8 mouse cellular contexts compared by ENCODE assay signal in genomic region chr12:73794151-73794883, GRCm38 (mm10).
DNase-seq lines count a peak whose midpoint lies in the region; ATAC-seq and TF ChIP-seq lines count a peak whose summit lies in the region.

No protein-coding gene starts in this region.

- peak overlapping the region; percentile 21 for H3K4me2 ChIP-seq in embryonic facial prominence, embryonic 13.5 days
- H3K4me2 ChIP-seq in intestine, postnatal 0 days (replicated peaks; ENCODE audit: low read depth) = peak overlapping the region; percentile 33

- TF ChIP-seq POLR2A in heart, adult 2 months (IDR thresholded peaks at IDR 0.05; ENCODE audit: insufficient read depth, low read depth, low read length) = no peak

- peaks cover 38% of the 10 kb centered on the region for H3K4me1 ChIP-seq in embryonic facial prominence, embryonic 13.5 days
- peaks cover 28% of the 10 kb centered on the region for H3K4me1 ChIP-seq in heart, adult 2 months (ENCODE audit: control insufficient read depth, insufficient read depth, low read length)
- H3K4me1 ChIP-seq in intestine, postnatal 0 days (replicated peaks; ENCODE audit: control insufficient read depth, insufficient read depth, low read length) = peaks cover 15% of the 10 kb centered on the region
- peaks cover 15% of the 10 kb centered on the region for H3K4me1 ChIP-seq in midbrain, embryonic 10.5 days

- H3K9ac ChIP-seq in embryonic facial prominence, embryonic 13.5 days = 0 out of 2 replicates have a peak overlapping the region, but pooled peaks have one; percentile 27
- H3K9ac ChIP-seq in heart, adult 2 months (ENCODE audit: low read depth, low read length) = peak overlapping the region; percentile 7
- no peak overlapping the region for H3K9ac ChIP-seq in intestine, postnatal 0 days (ENCODE audit: low read depth, low read length)

- no peak overlapping the region for H3K4me3 ChIP-seq in embryonic facial prominence, embryonic 13.5 days
- H3K4me3 ChIP-seq in heart, adult 2 months = peak overlapping the region; percentile 25
- no peak overlapping the region for H3K4me3 ChIP-seq in intestine, postnatal 0 days (ENCODE audit: low read depth, low read length)
- no peak overlapping the region for H3K4me3 ChIP-seq in midbrain, embryonic 10.5 days

- H3K79me2 ChIP-seq in heart, adult 2 months (replicated peaks; ENCODE audit: control insufficient read depth, insufficient read depth, low read length) = no peaks in the 10 kb centered on the region

- 17% methylated on average over 17 of the region's 17 CpGs for WGBS in embryonic facial prominence, embryonic 13.5 days
- 9% methylated on average over 17 of the region's 17 CpGs for WGBS in heart, adult 2 months
- 22% methylated on average over 17 of the region's 17 CpGs for WGBS in intestine, postnatal 0 days
- 33% methylated on average over 17 of the region's 17 CpGs for WGBS in midbrain, embryonic 10.5 days

- no peaks in the 10 kb centered on the region for H3K9me3 ChIP-seq in embryonic facial prominence, embryonic 13.5 days
- H3K9me3 ChIP-seq in intestine, postnatal 0 days (ENCODE audit: control insufficient read depth) = no peaks in the 10 kb centered on the region
- H3K9me3 ChIP-seq in midbrain, embryonic 10.5 days (replicated peaks) = no peaks in the 10 kb centered on the region

- ATAC-seq in embryonic facial prominence, embryonic 13.5 days (ENCODE audit: insufficient number of reproducible peaks, insufficient read depth, low FRiP score, low TSS enrichment, low read depth) = peak; percentile 56; the same call in 1 of the 2 replicates
- peak; percentile 81 for ATAC-seq in intestine, postnatal 0 days

- peaks cover 20% of the 10 kb centered on the region; the same call in 1 of the 2 replicates for H3K27me3 ChIP-seq in embryonic facial prominence, embryonic 13.5 days
- H3K27me3 ChIP-seq in heart, adult 2 months (ENCODE audit: control insufficient read depth, insufficient read depth, low read length) = no peaks in the 10 kb centered on the region
- H3K27me3 ChIP-seq in intestine, postnatal 0 days (replicated peaks; ENCODE audit: control insufficient read depth, insufficient read depth, low read length) = no peaks in the 10 kb centered on the region
- peaks cover 27% of the 10 kb centered on the region for H3K27me3 ChIP-seq in midbrain, embryonic 10.5 days (ENCODE audit: low read depth, poor library complexity, severe bottlenecking)

- DNase-seq in adrenal gland, postnatal 10 days = peak; percentile 95
- peak; percentile 89 to 91 for DNase-seq in heart, adult 2 months
- peak; percentile 28 to 82 for DNase-seq in left cerebral cortex, postnatal 10 days (ENCODE audit: extremely low spot score in 1 of 2, low spot score in 2 of 2)
- peak; percentile 13 for DNase-seq in midbrain, embryonic 10.5 days (ENCODE audit: low spot score)
- peak; percentile 51 to 61 for DNase-seq in spleen, postnatal 36 days (ENCODE audit: low spot score in 2 of 2)
- no peak for DNase-seq in embryo, embryonic 10 days (ENCODE audit: low spot score)

- no peak for TF ChIP-seq CTCF in heart, adult 2 months (IDR thresholded peaks at IDR 0.05)
- peak; percentile 28 for TF ChIP-seq CTCF in intestine, postnatal 0 days (IDR thresholded peaks at IDR 0.05; ENCODE audit: low read depth)

- intact Hi-C loops in heart, adult 2 months (cut with DNase I) = loop anchor here (5.0 kb wide), 2 partner anchors 53 to 113 kb away; no protein-coding TSS in a partner anchor
- intact Hi-C loops in left cerebral cortex, postnatal 10 days (cut with DNase I) = no loop called here

- H3K27ac ChIP-seq in embryonic facial prominence, embryonic 13.5 days = 0 out of 2 replicates have a peak overlapping the region, but pooled peaks have one; percentile 17
- H3K27ac ChIP-seq in heart, adult 2 months = peak overlapping the region; percentile 77
- no peak overlapping the region for H3K27ac ChIP-seq in intestine, postnatal 0 days (ENCODE audit: low read depth, low read length)
- peak overlapping the region; percentile 33; the same call in 1 of the 2 replicates for H3K27ac ChIP-seq in midbrain, embryonic 10.5 days (replicated peaks)

- TF ChIP-seq EP300 in heart, adult 2 months (IDR thresholded peaks at IDR 0.05; ENCODE audit: insufficient read depth, low read depth, low read length) = no peak; the same call in 1 of the 2 replicates

- H3K36me3 ChIP-seq in embryonic facial prominence, embryonic 13.5 days = no peaks in the 10 kb centered on the region
- H3K36me3 ChIP-seq in heart, adult 2 months (ENCODE audit: control insufficient read depth, insufficient read depth, low read length) = peaks cover 3% of the 10 kb centered on the region
- no peaks in the 10 kb centered on the region for H3K36me3 ChIP-seq in intestine, postnatal 0 days (ENCODE audit: control insufficient read depth, insufficient read depth)
- no peaks in the 10 kb centered on the region for H3K36me3 ChIP-seq in midbrain, embryonic 10.5 days
